Mouse (Mus musculus) forelimb bud, embryonic 11.5 days (tissue): Measurements from ENCODE around the gene Eml3.
"Not testable (repeated sequence)": the region's sequence is repeated elsewhere in the genome, so short reads cannot be mapped to it uniquely, and the experiment has no call there.

Experiments used
- DNase-seq: peaks from one replicate; pipeline ENCODE4 v3.0.0-alpha.2; 2012; ENCODE audit warnings: low read depth, low spot score

The Eml3 gene

DNA sequence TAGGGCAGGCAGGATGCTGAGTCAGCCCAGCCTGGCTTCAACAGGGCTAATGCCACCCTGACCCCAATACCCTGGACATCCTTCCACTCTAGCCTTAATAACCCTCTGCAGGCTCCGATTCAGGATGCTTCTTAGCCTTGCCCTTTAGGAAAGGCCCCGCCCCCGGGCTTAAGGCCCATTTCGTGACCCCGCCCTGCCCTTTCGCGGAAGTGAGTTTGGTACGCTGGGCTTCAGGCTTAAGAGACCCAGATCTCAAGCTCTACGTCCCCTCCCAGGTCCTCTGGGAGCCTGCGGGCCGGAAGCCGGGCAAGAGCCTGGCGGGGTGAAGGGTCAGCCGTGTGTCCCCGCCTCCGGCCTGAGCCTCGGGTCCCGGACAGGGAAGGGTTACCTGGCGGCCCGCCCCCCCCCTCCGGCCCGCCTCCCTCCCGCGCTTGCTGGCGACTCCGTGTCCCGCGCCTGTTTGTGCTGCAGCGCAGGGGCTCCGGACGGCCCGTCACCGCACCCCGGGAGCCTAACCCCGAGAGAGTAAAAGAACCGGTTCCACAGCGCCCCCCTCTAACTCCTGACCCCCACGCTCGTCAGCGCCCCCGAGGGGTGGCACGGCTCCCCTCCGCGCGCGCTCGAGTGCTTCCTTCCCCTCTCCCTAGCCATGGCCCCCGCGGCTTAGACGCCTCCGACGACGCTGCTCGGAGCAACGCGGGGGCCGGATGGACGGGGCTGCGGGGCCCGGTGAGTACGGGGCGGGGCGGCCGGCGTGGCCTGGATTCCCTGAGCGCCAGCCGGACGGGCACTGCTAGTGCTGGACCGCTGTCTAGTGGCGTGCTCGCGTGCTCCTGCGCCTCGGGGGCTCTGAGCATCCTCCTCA, at the start of gene Eml3, which contains the start of gene Rom1:
Eml3 (plus strand) TSS at position 329 of the 865 bp plus-strand sequence.
Rom1 (minus strand) TSS at position 133 of the 865 bp plus-strand sequence.
- peak; percentile 67 for DNase-seq

DNA sequence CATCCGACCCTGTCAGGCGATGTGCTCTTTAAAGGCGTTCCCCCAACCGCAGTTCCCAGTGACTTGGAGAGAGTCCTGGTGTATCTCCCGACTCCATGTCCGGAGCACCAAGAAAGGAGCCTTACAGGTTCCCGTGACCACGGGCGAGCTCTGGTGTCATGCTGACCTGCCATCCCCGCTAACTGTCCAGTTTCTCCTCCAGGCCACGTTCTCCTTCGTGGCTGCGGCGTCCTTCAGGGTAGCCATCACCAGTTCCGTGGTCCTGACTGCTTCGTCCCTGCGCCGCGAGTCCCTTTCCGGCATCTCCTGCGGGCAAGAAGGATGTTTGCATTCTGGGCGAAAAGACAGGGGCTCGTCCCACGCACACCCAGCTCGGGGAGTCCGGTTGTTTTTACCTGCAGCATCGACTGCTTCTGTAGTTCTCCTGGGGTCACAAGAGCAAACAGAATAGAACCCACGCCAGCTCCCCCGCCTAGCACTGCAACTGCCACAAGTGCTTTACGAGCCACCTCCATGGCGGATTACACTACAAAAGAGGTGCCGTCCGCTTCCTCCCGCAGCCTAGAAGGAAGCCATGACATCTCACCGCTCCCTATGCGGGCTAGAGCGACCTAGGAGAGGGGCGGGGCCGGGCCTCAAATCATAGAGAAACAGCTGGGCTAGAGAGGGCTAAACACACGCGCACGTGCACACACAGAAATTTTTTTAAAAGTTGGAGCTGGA, 48.9 kb upstream of the Eml3 start, which contains the start of gene Uqcc3:
Uqcc3 (minus strand) TSS at position 613 of the 723 bp plus-strand sequence.
- peak; percentile 70 for DNase-seq

DNA sequence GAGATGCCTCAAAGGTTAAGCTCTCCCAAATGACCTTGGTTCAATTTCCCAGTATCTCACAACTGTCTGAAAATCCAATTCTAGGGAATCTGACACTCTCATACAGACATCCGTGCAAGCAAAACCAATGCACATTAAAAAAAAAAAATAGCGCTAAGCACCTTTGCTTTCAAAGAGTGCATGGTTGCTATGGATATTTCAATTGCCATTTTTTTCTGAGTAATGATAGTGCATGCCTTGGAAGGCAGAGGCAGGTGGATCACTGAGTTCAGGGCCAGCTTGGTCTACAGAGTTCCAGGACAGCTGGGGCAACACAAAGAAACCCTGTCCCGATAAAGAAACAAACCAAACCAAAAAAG, 48.3 kb upstream of the Eml3 start:
- DNase-seq = no peak

DNA sequence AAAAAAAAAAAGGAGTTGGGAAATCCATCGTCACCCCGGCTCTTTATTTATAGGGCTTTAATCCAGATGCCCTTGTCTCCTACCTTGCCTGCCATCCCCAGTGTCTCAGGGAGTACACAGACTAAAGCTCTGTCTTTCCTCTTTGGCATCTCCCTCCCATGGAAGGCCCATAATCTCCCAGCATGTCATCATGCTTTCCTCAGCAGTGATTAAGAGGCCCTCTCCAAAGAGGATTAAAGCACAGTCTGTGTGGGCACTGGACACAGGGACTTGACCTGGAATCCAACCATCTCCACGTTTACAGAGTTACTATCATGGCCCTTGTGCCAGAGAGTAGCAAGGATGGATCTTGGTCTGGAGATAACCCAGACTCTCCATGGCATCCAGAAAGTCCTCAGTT, 45.7 kb upstream of the Eml3 start, which contains the start of the genes Lbhd1 and Gm49403:
Lbhd1 (plus strand) TSS at position 117 of the 400 bp plus-strand sequence.
Gm49403 (plus strand) TSS at position 315 of the 400 bp plus-strand sequence.
- DNase-seq = no peak

DNA sequence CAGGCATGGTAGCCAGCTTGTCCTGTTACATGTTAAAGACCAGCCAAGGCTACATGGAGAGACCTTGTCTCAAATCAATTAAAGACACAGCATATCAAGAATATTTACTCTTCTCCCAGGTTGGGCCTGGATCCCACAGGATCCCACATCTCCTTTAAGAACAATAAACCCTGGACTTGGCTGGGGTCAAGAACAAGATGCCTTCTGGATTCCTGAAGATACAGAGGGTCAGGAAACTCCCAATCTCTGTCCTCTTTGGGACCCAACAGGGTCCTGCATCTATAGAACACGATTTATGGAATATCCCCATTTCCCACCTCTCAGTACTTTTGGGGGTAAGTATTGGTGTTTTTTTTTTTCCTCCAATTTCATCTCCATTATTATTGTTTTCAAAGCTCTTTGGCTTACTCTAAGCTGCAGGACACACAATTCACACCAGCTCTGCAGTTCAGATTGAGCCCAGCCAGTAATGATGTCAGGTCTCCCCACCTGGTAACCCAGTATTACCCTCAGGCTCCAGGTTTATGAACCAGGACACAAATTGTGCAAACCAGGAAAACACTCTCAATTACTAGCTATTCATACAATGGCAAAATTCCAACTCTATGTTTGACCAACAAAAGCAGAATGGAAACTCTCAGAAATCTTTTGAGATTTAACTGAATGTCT, 42.3 kb upstream of the Eml3 start:
- no peak for DNase-seq

DNA sequence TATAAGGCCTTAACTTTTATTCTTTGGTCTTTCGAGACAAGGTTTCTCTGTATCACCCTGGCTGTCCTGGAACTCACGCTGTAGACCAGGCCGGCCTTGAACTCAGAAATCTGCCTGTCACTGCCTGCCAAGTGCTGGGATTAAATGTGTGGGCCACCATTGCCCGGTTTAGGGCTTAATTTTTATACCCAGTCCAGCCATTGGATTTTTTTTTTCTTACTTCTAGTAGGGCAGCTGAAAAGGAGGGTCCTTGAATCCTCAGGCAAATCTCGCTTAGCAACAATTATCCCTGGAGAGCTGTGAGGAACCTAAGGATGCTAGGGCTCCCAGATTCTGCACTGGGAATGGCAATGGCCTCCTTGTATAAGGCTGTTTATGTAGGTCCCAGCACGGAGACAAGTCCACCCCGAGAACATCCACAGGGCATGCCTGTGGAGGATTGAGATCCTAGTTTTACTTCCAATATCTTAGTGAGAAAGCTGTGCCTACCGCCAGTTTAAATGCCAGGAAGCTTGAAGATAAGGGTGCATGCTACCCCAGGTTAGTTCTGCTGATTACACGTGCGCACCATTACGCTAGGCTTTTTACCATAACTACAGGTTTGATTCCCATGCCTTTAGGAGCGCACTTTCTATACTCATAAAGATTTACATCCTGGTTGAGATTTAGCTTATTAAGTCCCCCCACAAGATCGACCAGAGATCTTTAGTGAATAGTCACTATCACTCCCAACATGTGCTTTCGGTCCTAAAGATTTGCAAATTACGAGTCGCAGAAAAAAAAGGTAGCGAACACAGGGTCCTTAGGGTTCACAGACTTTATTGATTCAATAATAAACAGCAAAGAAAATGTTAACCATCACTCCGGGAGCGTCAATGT, 41.5 kb upstream of the Eml3 start:
- DNase-seq = no peak

DNA sequence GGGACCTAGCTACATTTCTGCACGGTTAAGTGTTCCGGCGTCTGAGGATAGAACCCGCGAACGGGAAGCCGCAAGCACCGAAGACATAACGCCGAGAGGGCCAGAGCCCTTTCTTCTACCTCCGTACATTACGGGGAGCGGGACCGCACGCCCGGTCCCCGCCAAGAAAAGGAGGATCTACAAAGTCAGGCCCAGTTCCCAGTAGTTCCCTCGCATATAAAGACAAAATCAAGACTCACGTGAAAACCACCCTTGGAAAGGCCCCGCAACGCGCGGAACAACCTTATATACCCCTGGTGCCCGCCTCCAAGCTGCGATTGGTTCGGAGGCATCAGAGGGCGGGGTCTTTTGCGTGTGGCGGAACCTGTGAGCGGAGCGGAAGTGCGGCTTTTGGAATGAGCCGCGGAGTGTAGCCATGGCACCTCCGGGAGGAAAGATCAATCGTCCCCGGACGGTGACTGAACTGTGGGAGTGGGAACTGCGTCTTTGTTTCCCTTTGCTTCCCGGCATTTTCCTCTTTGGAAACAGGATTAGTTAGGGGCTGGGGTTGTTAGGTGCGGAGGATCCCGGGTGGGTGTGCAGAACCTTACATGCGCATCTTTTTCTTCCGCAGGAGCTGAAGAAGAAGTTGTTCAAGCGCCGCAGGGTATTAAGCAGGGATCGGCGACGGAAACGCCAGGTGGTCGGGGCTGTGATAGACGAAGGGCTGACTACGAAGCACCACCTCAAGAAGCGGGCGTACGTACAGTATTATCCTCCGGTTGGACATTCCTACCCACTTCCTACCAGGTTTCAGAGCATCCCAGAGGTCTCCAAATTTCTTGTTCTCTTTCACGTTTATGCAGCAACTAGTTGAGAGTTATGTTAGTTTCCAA, 40.6 kb upstream of the Eml3 start, which contains the start of the genes 1810009A15Rik and Gm49416:
1810009A15Rik (plus strand) TSS at position 343 of the 875 bp plus-strand sequence.
Gm49416 (plus strand) TSS at position 416 of the 875 bp plus-strand sequence.
- DNase-seq = peak; percentile 97

DNA sequence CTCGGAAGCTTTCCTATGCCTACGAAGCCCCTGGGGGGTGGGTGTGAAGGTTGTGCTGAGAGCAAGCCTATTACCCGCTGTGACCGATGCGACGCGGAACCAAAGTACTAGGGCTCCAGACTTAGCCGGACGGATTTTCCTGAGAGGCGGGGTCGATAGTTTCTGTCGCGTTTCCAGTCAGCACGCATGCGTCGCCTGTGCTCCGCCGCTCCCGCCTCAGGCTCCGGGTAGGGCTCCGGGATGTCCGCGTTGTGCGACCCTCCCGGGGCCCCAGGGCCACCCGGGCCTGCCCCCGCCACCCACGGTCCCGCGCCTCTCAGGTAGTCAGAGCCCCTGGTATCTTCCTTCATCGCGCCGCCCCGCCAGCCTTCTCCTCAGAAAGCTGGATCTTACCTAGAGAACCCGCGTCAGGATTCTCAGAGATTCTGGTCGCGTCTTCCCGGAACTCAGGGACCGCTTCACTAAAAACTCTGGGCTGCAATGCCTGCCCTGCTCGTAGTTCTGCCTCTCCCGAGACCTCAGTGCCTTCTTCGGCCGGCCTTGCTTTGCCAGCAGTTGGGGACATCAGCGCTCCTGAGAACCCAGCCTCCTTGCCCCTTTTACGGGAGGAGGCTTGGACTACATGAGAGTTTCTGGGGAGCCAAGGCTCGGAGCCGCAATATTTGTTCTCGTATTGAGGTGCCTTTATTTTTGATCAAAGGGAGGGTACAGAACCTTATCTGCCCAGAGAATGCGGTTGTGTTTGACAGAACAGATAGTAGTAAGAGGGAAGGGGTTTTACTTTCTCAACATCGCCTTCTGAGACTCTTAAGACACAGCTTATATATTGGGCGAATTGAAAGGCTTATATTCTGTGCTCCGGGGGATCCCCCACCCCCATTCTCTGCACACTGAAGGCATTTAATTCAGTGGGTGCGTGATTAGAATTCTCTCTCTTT, 36.3 kb upstream of the Eml3 start, which contains the start of gene Ints5:
Ints5 (plus strand) TSS at position 177 of the 938 bp plus-strand sequence.
- DNase-seq = peak; percentile 83

DNA sequence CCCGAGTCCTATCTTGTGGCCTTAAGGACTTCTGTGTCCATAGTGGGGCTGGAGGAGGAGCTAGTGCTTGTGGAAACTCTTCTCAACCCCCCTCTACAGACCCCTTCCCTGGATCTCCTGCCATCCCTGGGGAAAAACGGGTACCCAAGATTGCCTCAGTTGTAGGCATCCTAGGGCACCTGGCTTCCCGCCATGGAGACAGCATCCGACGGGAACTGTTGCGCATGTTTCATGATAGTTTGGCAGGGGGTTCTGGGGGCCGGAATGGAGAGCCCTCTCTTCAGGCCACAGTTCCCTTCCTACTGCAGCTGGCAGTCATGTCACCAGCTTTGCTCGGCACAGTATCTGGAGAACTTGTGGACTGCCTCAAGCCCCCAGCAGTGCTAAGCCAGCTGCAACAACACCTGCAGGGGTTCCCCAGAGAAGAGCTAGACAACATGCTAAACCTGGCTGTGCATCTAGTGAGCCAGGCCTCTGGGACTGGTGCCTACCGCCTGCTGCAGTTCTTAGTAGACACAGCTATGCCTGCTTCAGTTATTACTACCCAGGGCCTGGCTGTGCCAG, 33.9 kb upstream of the Eml3 start:
- no peak for DNase-seq

DNA sequence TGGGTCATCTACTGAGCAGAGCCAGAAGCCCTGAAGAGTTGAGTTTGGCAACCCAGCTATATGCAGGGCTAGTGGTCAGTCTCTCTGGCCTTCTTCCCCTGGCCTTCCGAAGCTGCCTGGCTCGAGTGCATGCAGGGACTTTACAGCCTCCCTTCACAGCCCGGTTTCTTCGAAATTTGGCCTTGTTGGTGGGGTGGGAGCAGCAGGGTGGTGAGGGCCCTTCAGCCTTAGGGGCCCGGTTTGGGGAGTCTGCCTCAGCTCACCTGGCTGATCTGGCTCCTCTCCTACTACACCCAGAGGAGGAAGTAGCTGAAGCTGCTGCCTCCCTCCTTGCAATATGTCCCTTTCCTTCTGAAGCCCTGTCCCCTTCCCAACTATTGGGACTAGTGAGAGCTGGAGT, 33.1 kb upstream of the Eml3 start:
- not testable (repeated sequence) for DNase-seq

DNA sequence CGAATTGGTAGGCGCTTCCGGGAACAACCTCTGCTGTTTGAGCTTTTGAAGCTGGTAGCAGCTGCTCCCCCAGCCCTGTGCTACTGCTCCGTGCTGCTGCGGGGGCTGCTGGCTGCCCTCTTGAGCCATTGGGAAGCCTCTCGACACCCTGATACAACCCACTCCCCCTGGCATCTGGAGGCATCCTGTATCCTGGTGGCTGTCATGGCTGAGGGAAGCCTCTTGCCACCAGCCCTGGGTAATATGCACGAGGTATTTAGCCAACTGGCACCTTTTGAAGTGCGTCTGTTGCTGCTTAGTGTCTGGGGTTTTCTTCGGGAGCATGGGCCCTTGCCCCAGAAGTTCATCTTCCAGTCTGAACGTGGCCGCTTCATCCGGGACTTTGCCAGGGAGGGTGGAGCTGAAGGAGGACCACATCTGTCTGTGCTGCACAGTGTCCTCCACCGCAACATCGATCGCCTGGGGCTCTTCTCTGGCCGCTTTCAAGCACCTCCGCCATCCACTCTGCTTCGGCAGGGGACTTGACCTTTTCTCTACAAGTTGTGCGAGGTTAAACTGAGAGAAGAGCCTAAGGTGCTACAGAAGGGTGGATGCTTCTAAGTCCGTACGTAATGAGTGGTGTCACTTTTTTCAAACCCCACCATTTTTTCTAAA, 32.0 kb upstream of the Eml3 start:
- not testable (repeated sequence) for DNase-seq

DNA sequence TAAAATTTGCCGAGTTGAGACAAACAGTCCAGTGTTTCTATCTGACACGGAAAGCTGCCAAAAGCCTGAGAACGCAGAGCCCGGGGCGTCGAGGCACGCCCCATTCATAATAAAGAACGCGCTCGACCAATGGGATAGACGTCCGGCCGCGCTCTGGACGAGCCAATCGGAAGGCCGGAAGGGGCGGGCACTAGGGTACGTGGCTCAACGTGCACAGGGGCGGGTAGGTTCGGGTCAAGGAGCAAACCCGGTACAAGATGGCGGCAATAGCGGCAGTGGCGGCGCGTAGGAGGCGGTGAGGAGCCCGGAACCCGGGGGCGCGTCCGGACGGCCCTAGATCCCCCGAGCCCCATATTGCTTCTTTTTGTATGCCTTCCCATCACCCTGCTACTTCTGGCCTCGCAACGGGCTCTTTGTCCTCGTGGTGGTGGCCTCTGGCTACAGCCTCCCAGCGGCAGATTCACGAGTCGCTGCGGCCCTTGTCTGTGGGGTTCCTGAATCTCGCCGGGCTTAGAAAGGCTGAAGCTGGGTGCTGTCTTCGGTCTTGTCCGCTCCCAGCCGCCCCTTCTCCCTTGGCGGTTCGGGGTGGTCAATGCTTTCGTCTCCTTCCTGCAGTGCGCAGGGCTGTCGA, 31.4 kb upstream of the Eml3 start, which contains the start of gene Ganab:
Ganab (plus strand) TSS at position 207 of the 631 bp plus-strand sequence.
- DNase-seq = peak; percentile 96

DNA sequence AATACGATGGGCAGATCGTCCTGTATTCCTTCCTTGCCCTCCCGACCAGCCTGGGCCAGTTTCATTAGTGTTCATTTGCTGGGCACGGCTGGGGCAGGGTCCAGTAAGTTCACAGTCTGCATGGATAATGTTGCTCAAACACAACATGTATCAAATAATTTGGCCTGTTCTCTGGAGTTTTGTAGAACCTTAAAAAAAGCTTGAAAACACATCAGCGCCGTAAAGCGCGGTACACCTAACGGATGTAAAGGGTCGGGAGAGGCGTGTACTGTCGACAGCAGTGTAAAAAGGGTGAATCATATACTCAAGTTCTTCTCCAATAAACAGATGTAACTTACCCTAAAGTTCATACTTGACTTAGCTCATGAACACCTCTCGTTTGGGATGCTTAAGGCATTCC, 30.8 kb upstream of the Eml3 start:
- no peak for DNase-seq

DNA sequence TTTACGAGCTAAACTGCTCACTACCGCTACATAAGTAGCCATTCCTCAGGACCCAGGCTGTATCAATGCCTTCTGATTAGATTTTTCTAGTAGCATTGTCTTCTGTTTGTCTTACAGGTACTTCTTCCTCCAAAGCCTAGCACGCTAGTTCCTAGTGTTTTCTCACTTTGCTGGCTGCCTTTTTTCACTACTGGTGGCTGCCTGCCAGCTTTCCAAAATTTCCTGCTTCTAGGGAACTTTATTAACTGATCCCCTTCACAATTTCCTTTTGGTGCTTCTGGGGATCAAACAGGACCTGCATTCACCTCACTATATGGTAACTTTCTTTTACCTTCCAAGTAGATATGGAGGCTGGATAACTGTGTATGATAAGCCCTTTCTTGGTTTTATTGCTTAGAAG, 30.3 kb upstream of the Eml3 start:
- DNase-seq = no peak

DNA sequence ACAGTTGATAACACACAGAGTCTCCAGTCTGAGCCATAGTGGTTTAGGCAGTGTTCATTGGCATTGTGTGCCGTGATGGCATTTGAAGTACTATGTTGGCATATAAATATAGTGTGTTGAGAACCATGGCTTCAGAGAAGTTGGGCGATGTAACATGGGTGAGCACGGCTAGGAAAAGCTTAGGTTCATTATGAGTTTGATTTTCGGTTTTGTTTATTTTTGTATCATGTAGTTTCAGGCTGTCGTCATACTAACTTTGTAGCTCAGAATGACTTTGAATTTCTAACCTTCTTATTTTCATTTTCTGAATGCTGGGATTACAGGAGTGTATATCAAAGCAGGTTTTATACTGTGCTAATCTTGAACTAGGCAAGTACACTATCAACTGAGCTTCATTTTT, 25.9 kb upstream of the Eml3 start:
- no peak for DNase-seq

DNA sequence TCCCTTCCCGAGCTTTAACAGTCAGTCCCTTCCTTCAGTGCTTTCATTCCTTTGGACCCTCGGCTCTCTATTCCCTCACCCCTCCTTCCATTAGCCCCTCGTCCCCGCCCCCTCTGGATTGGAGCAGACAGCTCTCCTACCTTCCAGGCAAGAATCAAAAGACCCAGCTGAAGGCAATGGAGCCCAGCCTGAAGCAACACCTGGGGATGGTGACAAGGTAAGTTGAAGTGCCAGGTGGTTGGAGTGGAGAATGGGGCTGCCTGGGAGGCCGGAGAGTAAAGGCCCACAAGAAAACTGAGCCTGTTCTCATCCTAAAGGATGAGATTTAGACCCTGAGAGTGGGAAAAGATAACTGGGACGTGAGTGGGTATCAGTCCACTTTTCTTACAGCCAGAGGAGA, 20.8 kb upstream of the Eml3 start:
- DNase-seq = no peak

DNA sequence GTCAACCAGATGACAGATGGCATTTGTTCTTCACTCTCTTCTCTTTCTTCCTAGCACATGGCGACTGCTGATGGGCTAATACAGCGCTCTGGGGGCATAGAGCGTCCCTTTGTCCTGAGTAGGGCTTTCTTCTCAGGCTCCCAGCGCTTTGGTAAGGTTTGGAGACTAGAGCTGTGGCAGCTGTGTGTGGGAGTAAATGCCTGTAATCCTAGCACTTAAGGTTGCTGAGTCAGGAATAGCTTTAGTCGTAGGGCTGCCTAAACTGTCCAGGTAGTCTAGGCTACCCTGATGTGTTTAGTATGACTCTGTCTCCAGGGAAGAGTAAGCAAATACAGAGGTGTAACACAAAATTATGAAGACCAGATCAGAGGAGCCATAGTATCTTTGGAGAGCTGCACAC, 17.5 kb upstream of the Eml3 start:
- DNase-seq = no peak
